Mouse (Mus musculus) limb, embryonic 14.5 days (tissue): ENCODE measurements around the gene Ttc21a. TPM values are rescaled to one million over a fixed set of nuclear protein-coding genes. Genes with fewer than 3 reads are reported as not detected.
"Not testable (repeated sequence)": the region's sequence is repeated elsewhere in the genome, so short reads cannot be mapped to it uniquely, and the experiment has no call there.

Source experiments
- ATAC-seq: fragments of 200-750 bp; cut with Nextera tagmentation; 2 replicates; pipeline ENCODE4 v1.8.0; 2017; ENCODE audit warnings: low read depth, moderate number of reproducible peaks, moderate TSS enrichment; ENCODE audit not compliant: low FRiP score
- DNase-seq: peaks from one replicate; pipeline ENCODE4 v3.0.0-alpha.2; 2015; ENCODE audit warnings: low spot score
- H3K27ac ChIP-seq: fragments of 300-500 bp; sonication (generic); replicated peaks from 2 replicates; pipeline ENCODE4 v1.5.1; 2014; ENCODE audit warnings: low read depth, mild to moderate bottlenecking, low read length, moderate library complexity, mixed read lengths
- H3K27me3 ChIP-seq: fragments of 300-500 bp; sonication (generic); 2 replicates; pipeline ENCODE4 v1.6.1; 2014; ENCODE audit warnings: low read length, mixed read lengths; ENCODE audit not compliant: control insufficient read depth, insufficient read depth
- H3K36me3 ChIP-seq: fragments of 300-500 bp; sonication (generic); 2 replicates; pipeline ENCODE4 v1.6.1; 2014; ENCODE audit warnings: mild to moderate bottlenecking, low read length, moderate library complexity, mixed read lengths; ENCODE audit not compliant: control insufficient read depth, insufficient read depth
- H3K4me1 ChIP-seq: fragments of 300-500 bp; sonication (generic); 2 replicates; pipeline ENCODE4 v1.6.1; 2014; ENCODE audit warnings: antibody characterized with exemption, low read length, mixed read lengths; ENCODE audit not compliant: control insufficient read depth, insufficient read depth
- H3K4me2 ChIP-seq: fragments of 300-500 bp; sonication (generic); replicated peaks from 2 replicates; pipeline ENCODE4 v1.6.1; 2014; ENCODE audit warnings: low read depth, mild to moderate bottlenecking, low read length, moderate library complexity; ENCODE audit not compliant: severe bottlenecking
- H3K4me3 ChIP-seq: fragments of 300-500 bp; sonication (generic); replicated peaks from 2 replicates; pipeline ENCODE4 v1.5.1; 2014; ENCODE audit warnings: low read length
- H3K9ac ChIP-seq: fragments of 300-500 bp; sonication (generic); 2 replicates; pipeline ENCODE4 v1.6.1; 2014; ENCODE audit warnings: mild to moderate bottlenecking, low read depth, low read length, moderate library complexity; ENCODE audit not compliant: severe bottlenecking
- H3K9me3 ChIP-seq: fragments of 300-500 bp; sonication (generic); 2 replicates; pipeline ENCODE4 v1.6.1; 2016; ENCODE audit warnings: low read length; ENCODE audit not compliant: control insufficient read depth
- POLR2A ChIP-seq: fragments of 200-500 bp; IDR thresholded peaks from 2 replicates; pipeline ENCODE4 v1.8.0; 2012; ENCODE audit warnings: inconsistent platforms, mild to moderate bottlenecking, moderate library complexity, borderline replicate concordance; ENCODE audit not compliant: insufficient read depth, insufficient read length; ENCODE audit errors: extremely low read depth
- WGBS: fragments of 180-500 bp; shearing (Covaris S2); extraction: QIAGEN DNeasy Blood & Tissue Kit; methylation state at CpG from one replicate; pipeline ENCODE4 v1.1.7; 2014; 5-methylcytosine and 5-hydroxymethylcytosine counted together
- polyA plus RNA-seq, 2 experiments: library from polyadenylated mRNA; depleted of rRNA in 1 of 2; stranded (reverse) in 1 of 2; unstranded in 1 of 2; fragments of >200 nt; fragmentation: Nextera tagmentation in 1 of 2; extraction: Ambion mirVana in 1 of 2; gene quantifications; 2 replicates each; pipeline versions ENCODE4 v1.2.1 to v1.2.3; 2012 to 2014

Ttc21a gene
- polyA plus RNA-seq, 2 experiments, result 0.10 to 0.34 TPM

GRCm38 (mm10) chr9:120007833-120008232 is 70.4 kb downstream of the Ttc21a start:
- WGBS, result 96% methylated on average over 1 of the region's 1 CpGs

GRCm38 (mm10) chr9:120009226-120009841 is 71.9 kb downstream of the Ttc21a start:
- no peaks in the 10 kb centered on the region for H3K27me3 ChIP-seq
- H3K4me1 ChIP-seq, result peaks cover 4% of the 10 kb centered on the region; the same call in 1 of the 2 replicates
- H3K4me3 ChIP-seq, result no peak overlapping the region
- no peaks in the 10 kb centered on the region for H3K9me3 ChIP-seq
- no peak overlapping the region for H3K27ac ChIP-seq
- no peak overlapping the region for H3K4me2 ChIP-seq
- DNase-seq (no peak), ATAC-seq (no peak)
- no peaks in the 10 kb centered on the region for H3K36me3 ChIP-seq
- TF ChIP-seq POLR2A, result no peak
- 74% methylated on average over 7 of the region's 7 CpGs for WGBS
- no peak overlapping the region for H3K9ac ChIP-seq

More at GRCm38 (mm10) chr9:120007833-120008232, 70.4 kb downstream of the Ttc21a start:
- Histone ChIP-seq H3K9ac (no peak overlapping the region), H3K4me1 (peaks cover 4% of the 10 kb centered on the region; the same call in 1 of the 2 replicates), H3K4me2 (no peak overlapping the region), H3K36me3 (no peaks in the 10 kb centered on the region), H3K4me3 (no peak overlapping the region), H3K27ac (no peak overlapping the region), H3K27me3 (no peaks in the 10 kb centered on the region), H3K9me3 (no peaks in the 10 kb centered on the region)
- no peak for TF ChIP-seq POLR2A
- no peak for ATAC-seq
- DNase-seq, result no peak

GRCm38 (mm10) chr9:120009871-120010270 is 72.5 kb downstream of the Ttc21a start:
- H3K4me1 ChIP-seq, result peaks cover 4% of the 10 kb centered on the region; the same call in 1 of the 2 replicates
- WGBS, result 74% methylated on average over 3 of the region's 3 CpGs
- H3K9ac ChIP-seq, result no peak overlapping the region
- no peak overlapping the region for H3K27ac ChIP-seq
- H3K9me3 ChIP-seq, result no peaks in the 10 kb centered on the region
- ATAC-seq (no peak), DNase-seq (no peak)
- no peak for TF ChIP-seq POLR2A
- H3K4me3 ChIP-seq, result no peak overlapping the region
- no peaks in the 10 kb centered on the region for H3K36me3 ChIP-seq
- H3K27me3 ChIP-seq, result no peaks in the 10 kb centered on the region
- H3K4me2 ChIP-seq, result no peak overlapping the region

GRCm38 (mm10) chr9:120010781-120011511 is 73.5 kb downstream of the Ttc21a start:
- TF ChIP-seq POLR2A, result no peak
- ATAC-seq (peak; percentile 92), DNase-seq (peak; percentile 94)
- no peaks in the 10 kb centered on the region for H3K36me3 ChIP-seq
- peak overlapping the region; percentile 67 for H3K27ac ChIP-seq
- peaks cover 4% of the 10 kb centered on the region; the same call in 1 of the 2 replicates for H3K4me1 ChIP-seq
- no peaks in the 10 kb centered on the region for H3K9me3 ChIP-seq
- H3K27me3 ChIP-seq, result no peaks in the 10 kb centered on the region
- 2% methylated on average over 34 of the region's 60 CpGs for WGBS
- peak overlapping the region; percentile 50 for H3K9ac ChIP-seq
- peak overlapping the region; percentile 39 for H3K4me3 ChIP-seq
- peak overlapping the region; percentile 78 for H3K4me2 ChIP-seq

- no peak overlapping the region for H3K27ac ChIP-seq
- peak; percentile 63 for DNase-seq
- H3K36me3 ChIP-seq, result no peaks in the 10 kb centered on the region
- peak overlapping the region; percentile 78 for H3K4me2 ChIP-seq
- no peaks in the 10 kb centered on the region for H3K27me3 ChIP-seq
- H3K4me3 ChIP-seq, result peak overlapping the region; percentile 39
- TF ChIP-seq POLR2A, result no peak
- H3K4me1 ChIP-seq, result peaks cover 4% of the 10 kb centered on the region; the same call in 1 of the 2 replicates
- no peak overlapping the region for H3K9ac ChIP-seq
- no peaks in the 10 kb centered on the region for H3K9me3 ChIP-seq
- peak; percentile 56 for ATAC-seq
- WGBS, result under 1% methylated on average over 10 of the region's 10 CpGs
Observed at GRCm38 (mm10) chr9:120011533-120011932, 74.1 kb downstream of the Ttc21a start.

- H3K9me3 ChIP-seq, H3K36me3 ChIP-seq, H3K27ac ChIP-seq, H3K9ac ChIP-seq, ATAC-seq, H3K27me3 ChIP-seq, DNase-seq, H3K4me3 ChIP-seq, H3K4me1 ChIP-seq, H3K4me2 ChIP-seq: not testable (repeated sequence)
- WGBS, result 83% methylated on average over 6 of the region's 6 CpGs
Observed at GRCm38 (mm10) chr9:120012161-120012560, 74.8 kb downstream of the Ttc21a start.
